Mouse (Mus musculus): Measurements from ENCODE around the gene Smarca5.

GRCm38 (mm10) chr8:80752429-80752828 lies 13.1 kb upstream of the Smarca5 start:
- TF ChIP-seq CTCF (IDR thresholded peaks at IDR 0.05; ENCODE audit: low read depth, low read length) (no peak), TAL1 (conservative IDR thresholded peaks at IDR 0.05; ENCODE audit: low read depth, low read length) (no peak), POLR2AphosphoS5 (IDR thresholded peaks at IDR 0.05; ENCODE audit: insufficient replicate concordance, low read depth, low read length) (no peak), GATA1 (IDR thresholded peaks at IDR 0.05; ENCODE audit: borderline replicate concordance, low read length) (no peak)
